Mouse (Mus musculus) lung, adult 10 weeks (tissue): ENCODE data around the gene Nob1. TPM values are rescaled to one million over a fixed set of nuclear protein-coding genes. Genes with fewer than 3 reads are reported as not detected.

Experiments
- polyA plus RNA-seq: library from polyadenylated mRNA; stranded (reverse); fragments of 350-450 nt; fragmentation: Illumina TruSeq; extraction: RNeasy Lipid Tissue Mini Kit (QIAGEN cat#74804); gene quantifications from one replicate; pipeline ENCODE4 v1.2.3, GENCODE M21; 2014; ENCODE audit warnings: low read depth, low replicate concordance; ENCODE audit not compliant: insufficient read depth

Gene Nob1
- polyA plus RNA-seq: 15.2 TPM

DNA sequence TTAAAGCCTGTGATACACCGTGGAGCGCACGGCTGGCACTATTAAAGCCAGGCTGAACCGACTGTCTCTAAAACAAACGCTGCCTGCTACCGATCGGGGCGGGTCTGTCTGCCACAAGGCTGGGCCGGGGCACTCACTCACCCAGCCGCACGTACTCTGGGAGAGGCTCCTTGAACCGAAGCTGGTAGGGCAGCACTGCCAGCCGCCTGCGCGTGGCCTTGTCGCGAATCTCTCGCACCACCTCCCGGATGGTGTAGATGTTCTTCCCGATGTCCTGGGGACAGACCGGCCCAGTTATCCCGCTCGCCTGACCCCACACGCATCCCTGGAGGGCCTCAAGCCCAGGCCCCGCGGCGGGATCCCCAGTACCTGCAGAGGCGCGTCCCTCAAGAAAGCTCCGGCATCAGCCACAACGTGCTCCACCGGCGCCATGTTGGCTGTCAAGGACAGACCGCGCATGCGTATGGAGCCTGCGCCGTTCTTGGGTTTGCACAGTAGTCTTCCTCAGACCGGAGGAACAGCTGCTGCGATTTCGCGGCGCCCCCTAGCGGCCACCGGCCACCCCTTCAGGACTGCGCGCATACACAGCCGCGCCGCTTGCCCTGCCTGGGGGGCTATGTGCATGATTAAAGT, at the start of gene Nob1:
Gene Nob1 (minus strand): TSS at position 455 of the 633 bp plus-strand sequence.

DNA sequence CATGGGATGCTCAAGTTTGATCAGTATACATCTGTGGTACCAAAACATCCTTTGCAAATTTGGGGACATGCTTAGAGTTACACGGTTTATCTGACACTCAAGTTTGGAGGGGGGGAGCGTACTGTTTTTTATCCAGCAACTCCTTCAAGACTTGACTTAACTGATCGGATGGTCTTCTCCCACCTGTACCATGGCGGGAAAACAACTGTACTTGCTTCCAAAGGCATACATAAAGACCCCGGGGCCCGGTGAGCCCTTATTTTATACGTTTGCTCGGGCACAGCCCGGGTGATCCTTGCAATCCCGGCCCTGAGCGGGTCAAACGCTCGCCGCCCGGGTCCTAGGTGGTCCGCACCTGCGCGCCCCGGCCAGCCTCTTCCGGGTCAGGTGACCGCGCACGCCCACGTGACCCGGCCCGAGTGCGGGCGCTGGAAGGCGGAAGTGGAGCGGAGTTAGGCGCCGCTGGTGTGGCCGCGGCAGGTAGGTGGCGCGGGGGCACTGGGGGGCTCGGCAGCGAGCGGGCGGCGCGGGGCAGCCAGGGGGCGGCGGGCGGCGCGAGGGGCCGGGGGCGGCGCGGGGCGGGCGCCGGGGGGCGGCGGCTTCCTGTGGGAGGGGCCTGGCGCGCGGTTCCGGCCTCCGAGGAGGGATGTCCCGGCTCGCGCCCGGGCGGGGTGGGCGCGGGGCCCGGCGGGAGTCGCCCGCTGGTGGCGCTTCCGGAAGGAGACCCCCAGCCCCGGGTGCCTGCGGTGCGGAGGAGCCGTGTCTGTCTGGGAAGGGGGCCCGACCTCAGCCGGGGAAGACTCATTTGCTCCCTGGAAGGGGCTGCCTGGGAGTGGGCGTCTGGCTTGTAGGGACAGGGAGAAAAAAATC, 11.3 kb upstream of the Nob1 start, which contains the start of gene Wwp2:
Gene Wwp2 (plus strand): TSS at position 404 of the 870 bp plus-strand sequence.

DNA sequence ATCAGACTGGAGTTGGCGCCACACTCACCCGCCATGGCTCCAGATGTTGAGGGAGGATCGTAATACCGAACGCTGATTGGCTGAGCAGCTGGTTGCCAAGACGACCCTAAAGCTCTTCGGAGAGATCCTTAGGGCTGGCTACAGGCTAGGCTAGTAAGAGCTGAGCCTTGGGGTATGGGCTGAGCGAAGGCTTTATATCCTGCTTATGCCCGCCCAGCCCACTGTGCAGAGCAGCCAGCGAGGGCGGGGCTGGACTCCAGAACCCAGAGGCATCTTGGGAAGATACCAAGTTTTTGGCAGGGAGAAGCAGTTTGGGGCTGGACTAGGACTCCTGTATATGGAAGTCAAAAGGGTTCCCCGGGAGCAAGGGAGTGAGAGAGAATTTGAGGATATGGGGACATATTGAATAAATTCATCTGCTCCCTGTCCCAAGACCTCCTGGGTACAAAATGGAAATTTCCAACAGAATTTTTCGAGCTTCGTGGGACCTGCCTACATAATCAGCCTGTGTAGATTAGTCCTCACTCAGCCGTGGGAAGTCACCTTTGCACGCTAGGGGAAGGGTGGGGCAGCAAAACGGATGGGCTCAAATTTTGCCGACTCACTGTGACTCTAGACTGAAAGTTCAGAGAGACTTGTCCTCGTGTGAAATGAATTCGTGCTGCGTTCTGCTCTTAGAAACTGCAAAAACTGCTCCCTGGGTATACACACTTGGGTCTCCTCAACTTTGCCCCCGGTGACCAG, 21.6 kb downstream of the Nob1 start, which contains the start of gene Nqo1:
Gene Nqo1 (minus strand): TSS at position 169 of the 744 bp plus-strand sequence.

Other genes starting within 250 kb of the Nob1 start
- 10.7 TPM for gene Nfat5, start 131.6 kb downstream of the Nob1 start, polyA plus RNA-seq
- 6.1 TPM for gene Nqo1, start 21.8 kb downstream of the Nob1 start, polyA plus RNA-seq
- gene Wwp2, start 11.3 kb upstream of the Nob1 start, polyA plus RNA-seq: 18.5 TPM
- gene Psmd7, start 163.4 kb upstream of the Nob1 start, polyA plus RNA-seq: 84.3 TPM